Mouse (Mus musculus) heart, embryonic 13.5 days (tissue): ENCODE measurements at regions not wholly inside any gene's neighbourhood (a gene's known extent, or its start where the extent isn't known, plus 50 kb on each side); places are given as distances from the start of the nearest gene placed in this dataset.

Source experiments
- ATAC-seq: fragments of 200-750 bp; cut with Nextera tagmentation; 2 replicates; pipeline ENCODE4 v1.8.0; 2017; ENCODE audit warnings: moderate TSS enrichment; ENCODE audit not compliant: insufficient number of reproducible peaks, low FRiP score, low TSS enrichment; ENCODE audit errors: extremely low read depth
- H3K27ac ChIP-seq: fragments of 300-500 bp; sonication (generic); replicated peaks from 2 replicates; pipeline ENCODE4 v1.5.1; 2015; ENCODE audit warnings: moderate library complexity, mild to moderate bottlenecking, inconsistent platforms
- H3K27me3 ChIP-seq: fragments of 300-500 bp; sonication (generic); replicated peaks from 2 replicates; pipeline ENCODE4 v1.6.1; 2015; ENCODE audit warnings: mild to moderate bottlenecking, inconsistent platforms
- H3K36me3 ChIP-seq: fragments of 300-500 bp; sonication (generic); 2 replicates; pipeline ENCODE4 v1.6.1; 2015; ENCODE audit warnings: mild to moderate bottlenecking, inconsistent platforms
- H3K4me1 ChIP-seq: fragments of 300-500 bp; sonication (generic); 2 replicates; pipeline ENCODE4 v1.6.1; 2015; ENCODE audit warnings: inconsistent platforms
- H3K4me2 ChIP-seq: fragments of 300-500 bp; sonication (generic); 2 replicates; pipeline ENCODE4 v1.6.1; 2015; ENCODE audit warnings: inconsistent platforms, mild to moderate bottlenecking, moderate library complexity
- H3K4me3 ChIP-seq: fragments of 300-500 bp; sonication (generic); 2 replicates; pipeline ENCODE4 v1.5.1; 2015; ENCODE audit warnings: moderate library complexity, mild to moderate bottlenecking, inconsistent platforms
- H3K9ac ChIP-seq: fragments of 300-500 bp; sonication (generic); 2 replicates; pipeline ENCODE4 v1.6.1; 2015; ENCODE audit warnings: inconsistent platforms, mild to moderate bottlenecking, moderate library complexity
- H3K9me3 ChIP-seq: fragments of 300-500 bp; sonication (generic); 2 replicates; pipeline ENCODE4 v1.6.1; 2016; ENCODE audit warnings: inconsistent platforms
- WGBS: fragments of 180-500 bp; shearing (Covaris S2); methylation state at CpG from one replicate; pipeline ENCODE4 v1.1.7; 2015; ENCODE audit warnings: mixed read lengths; 5-methylcytosine and 5-hydroxymethylcytosine counted together

- H3K9ac ChIP-seq, result no peak overlapping the region
- 84% methylated on average over 6 of the region's 6 CpGs for WGBS
- H3K27ac ChIP-seq, result no peak overlapping the region
- no peaks in the 10 kb centered on the region for H3K9me3 ChIP-seq
- no peaks in the 10 kb centered on the region for H3K27me3 ChIP-seq
- no peak for ATAC-seq
- H3K36me3 ChIP-seq, result no peaks in the 10 kb centered on the region
- peaks cover 6% of the 10 kb centered on the region for H3K4me1 ChIP-seq
- no peak overlapping the region for H3K4me3 ChIP-seq
- H3K4me2 ChIP-seq, result no peak overlapping the region
Measured at GRCm38 (mm10) chr10:96330639-96331487, 194.5 kb downstream of the Gm5426 start.

GRCm38 (mm10) chr10:96332731-96333201 is 196.4 kb downstream of the Gm5426 start:
- no peak overlapping the region for H3K4me2 ChIP-seq
- peak overlapping the region; percentile 32; the same call in 1 of the 2 replicates for H3K27ac ChIP-seq
- ATAC-seq, result no peak
- H3K9ac ChIP-seq, result no peak overlapping the region
- H3K36me3 ChIP-seq, result no peaks in the 10 kb centered on the region
- H3K27me3 ChIP-seq, result no peaks in the 10 kb centered on the region
- H3K4me1 ChIP-seq, result peaks cover 6% of the 10 kb centered on the region
- no peaks in the 10 kb centered on the region for H3K9me3 ChIP-seq
- no peak overlapping the region for H3K4me3 ChIP-seq
- 67% methylated on average over 10 of the region's 10 CpGs for WGBS

GRCm38 (mm10) chr10:96333224-96333623 is 196.8 kb downstream of the Gm5426 start:
- H3K4me1 ChIP-seq, result peaks cover 6% of the 10 kb centered on the region
- ATAC-seq, result no peak
- H3K4me2 ChIP-seq, result no peak overlapping the region
- H3K9ac ChIP-seq, result no peak overlapping the region
- no peaks in the 10 kb centered on the region for H3K36me3 ChIP-seq
- no peaks in the 10 kb centered on the region for H3K9me3 ChIP-seq
- no peaks in the 10 kb centered on the region for H3K27me3 ChIP-seq
- no peak overlapping the region for H3K4me3 ChIP-seq
- H3K27ac ChIP-seq, result no peak overlapping the region
- 61% methylated on average over 6 of the region's 6 CpGs for WGBS

GRCm38 (mm10) chr10:96336271-96336670 is 199.9 kb downstream of the Gm5426 start:
- ATAC-seq, result no peak
- no peaks in the 10 kb centered on the region for H3K36me3 ChIP-seq
- H3K9ac ChIP-seq, result no peak overlapping the region
- no peaks in the 10 kb centered on the region for H3K27me3 ChIP-seq
- peaks cover 6% of the 10 kb centered on the region for H3K4me1 ChIP-seq
- no peaks in the 10 kb centered on the region for H3K9me3 ChIP-seq
- H3K4me2 ChIP-seq, result no peak overlapping the region
- H3K4me3 ChIP-seq, result no peak overlapping the region
- H3K27ac ChIP-seq, result no peak overlapping the region
- WGBS, result 85% methylated on average over 3 of the region's 3 CpGs

- Histone ChIP-seq H3K4me3 (no peak overlapping the region), H3K4me2 (no peak overlapping the region), H3K4me1 (peaks cover 5% of the 10 kb centered on the region), H3K9ac (no peak overlapping the region), H3K9me3 (no peaks in the 10 kb centered on the region), H3K27me3 (no peaks in the 10 kb centered on the region), H3K36me3 (no peaks in the 10 kb centered on the region), H3K27ac (no peak overlapping the region)
- ATAC-seq, result no peak
- WGBS, result 81% methylated on average over 9 of the region's 9 CpGs
Measured at GRCm38 (mm10) chr10:96337088-96337666, 200.8 kb downstream of the Gm5426 start.

- no peak for ATAC-seq
- Histone ChIP-seq H3K4me3 (no peak overlapping the region), H3K27ac (no peak overlapping the region), H3K9ac (no peak overlapping the region), H3K27me3 (no peaks in the 10 kb centered on the region), H3K36me3 (no peaks in the 10 kb centered on the region), H3K9me3 (no peaks in the 10 kb centered on the region), H3K4me1 (no peaks in the 10 kb centered on the region), H3K4me2 (no peak overlapping the region)
- 62% methylated on average over 7 of the region's 7 CpGs for WGBS
Measured at GRCm38 (mm10) chr10:96337797-96338608, 201.6 kb downstream of the Gm5426 start.

- Histone ChIP-seq H3K4me3 (no peak overlapping the region), H3K9me3 (no peaks in the 10 kb centered on the region), H3K36me3 (no peaks in the 10 kb centered on the region), H3K4me2 (no peak overlapping the region), H3K27ac (no peak overlapping the region), H3K4me1 (no peaks in the 10 kb centered on the region), H3K27me3 (no peaks in the 10 kb centered on the region), H3K9ac (no peak overlapping the region)
- 70% methylated on average over 2 of the region's 2 CpGs for WGBS
- no peak for ATAC-seq
Measured at GRCm38 (mm10) chr10:96338609-96338978, 202.2 kb downstream of the Gm5426 start.

GRCm38 (mm10) chr10:96342476-96342875 is 206.1 kb downstream of the Gm5426 start:
- ATAC-seq, result no peak
- H3K9ac ChIP-seq, result no peak overlapping the region
- H3K4me1 ChIP-seq, result no peaks in the 10 kb centered on the region
- H3K27me3 ChIP-seq, result no peaks in the 10 kb centered on the region
- H3K27ac ChIP-seq, result no peak overlapping the region
- H3K4me3 ChIP-seq, result no peak overlapping the region
- H3K36me3 ChIP-seq, result no peaks in the 10 kb centered on the region
- H3K4me2 ChIP-seq, result no peak overlapping the region
- WGBS, result 60% methylated on average over 3 of the region's 3 CpGs
- H3K9me3 ChIP-seq, result no peaks in the 10 kb centered on the region

GRCm38 (mm10) chr10:96343666-96344065 is 207.3 kb downstream of the Gm5426 start:
- no peaks in the 10 kb centered on the region for H3K9me3 ChIP-seq
- no peak overlapping the region for H3K9ac ChIP-seq
- H3K4me3 ChIP-seq, result no peak overlapping the region
- no peak for ATAC-seq
- no peak overlapping the region for H3K4me2 ChIP-seq
- no peak overlapping the region for H3K27ac ChIP-seq
- H3K27me3 ChIP-seq, result no peaks in the 10 kb centered on the region
- no peaks in the 10 kb centered on the region for H3K36me3 ChIP-seq
- H3K4me1 ChIP-seq, result no peaks in the 10 kb centered on the region
- 74% methylated on average over 2 of the region's 2 CpGs for WGBS

GRCm38 (mm10) chr10:96350692-96351091 is 214.3 kb downstream of the Gm5426 start:
- no peaks in the 10 kb centered on the region for H3K9me3 ChIP-seq
- H3K4me3 ChIP-seq, result no peak overlapping the region
- no peak overlapping the region for H3K9ac ChIP-seq
- H3K27ac ChIP-seq, result no peak overlapping the region
- no peaks in the 10 kb centered on the region for H3K36me3 ChIP-seq
- H3K4me2 ChIP-seq, result no peak overlapping the region
- no peaks in the 10 kb centered on the region for H3K27me3 ChIP-seq
- 45% methylated on average over 4 of the region's 4 CpGs for WGBS
- no peak for ATAC-seq
- H3K4me1 ChIP-seq, result no peaks in the 10 kb centered on the region

GRCm38 (mm10) chr10:96351320-96351719 is 214.9 kb downstream of the Gm5426 start:
- no peak for ATAC-seq
- 73% methylated on average over 7 of the region's 7 CpGs for WGBS
- Histone ChIP-seq H3K4me1 (no peaks in the 10 kb centered on the region), H3K27me3 (no peaks in the 10 kb centered on the region), H3K36me3 (no peaks in the 10 kb centered on the region), H3K4me3 (no peak overlapping the region), H3K9me3 (no peaks in the 10 kb centered on the region), H3K27ac (no peak overlapping the region), H3K4me2 (no peak overlapping the region), H3K9ac (no peak overlapping the region)
